Mouse (Mus musculus) liver, postnatal 0 days (tissue): ENCODE measurements around the gene Ube2z.

Experiments
- CTCF ChIP-seq: sonication (generic); IDR thresholded peaks from 2 replicates; pipeline ENCODE4 v1.5.1; 2016; ENCODE audit warnings: antibody characterized with exemption, low read depth
- EP300 ChIP-seq: IDR thresholded peaks from 2 replicates; pipeline ENCODE4 v1.6.1; 2016; ENCODE audit warnings: antibody characterized with exemption, low read depth, mild to moderate bottlenecking

DNA sequence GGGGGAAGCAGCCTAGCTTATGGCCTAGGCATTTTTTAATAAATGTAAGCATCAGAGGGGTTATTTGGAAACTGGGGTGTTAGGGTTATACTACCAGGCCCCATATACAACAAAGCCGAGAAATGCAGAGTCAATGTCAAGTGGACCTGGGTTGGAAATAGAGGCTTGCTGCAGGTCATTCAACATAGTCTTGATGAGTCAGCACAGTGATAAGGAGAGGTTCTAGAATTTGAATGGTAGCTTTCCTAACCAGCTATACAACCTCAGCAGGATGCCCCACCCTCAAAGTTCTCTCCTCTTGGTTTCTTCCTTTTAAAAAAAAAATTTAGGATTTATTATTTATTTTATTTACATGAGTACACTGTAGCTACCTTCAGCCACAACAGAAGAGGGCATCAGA lies 5.8 kb upstream of the Ube2z start:
- TF ChIP-seq CTCF = no peak
- TF ChIP-seq EP300 = no peak
